Mouse (Mus musculus): ENCODE data around the gene Taar7a. TPM values are rescaled to one million over a fixed set of nuclear protein-coding genes. Genes with fewer than 3 reads are reported as not detected.

Gene Taar7a
- polyA plus RNA-seq, 1 experiment from 2014 or later: not detected

DNA sequence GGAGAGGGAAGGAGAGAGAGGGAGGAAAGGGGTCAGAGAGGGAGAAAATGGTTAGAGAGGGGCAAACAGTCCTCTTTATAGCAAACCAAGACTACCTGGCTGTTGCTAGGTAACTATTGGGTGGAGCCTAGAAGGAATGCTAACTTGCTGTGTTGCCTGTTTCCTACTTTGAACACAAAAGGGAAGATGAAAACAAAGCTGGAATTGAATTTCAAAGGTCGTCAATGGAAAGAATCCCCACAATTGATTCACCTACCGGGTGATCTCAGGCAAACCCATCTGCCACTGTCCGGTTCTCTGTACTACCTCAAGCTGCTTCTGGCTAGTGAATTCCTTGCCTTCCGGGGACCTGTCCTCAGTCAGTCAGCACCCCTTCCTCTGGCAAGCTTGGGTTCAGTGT, 15.3 kb downstream of the Taar7a start:
- H3K36me3 ChIP-seq: no peaks in the 10 kb centered on the region
- no peak overlapping the region for H3K9ac ChIP-seq
- H3K27ac ChIP-seq (replicated peaks): no peak overlapping the region
- H3K4me2 ChIP-seq: no peak overlapping the region
- no peaks in the 10 kb centered on the region for H3K9me3 ChIP-seq
- H3K4me1 ChIP-seq (replicated peaks): no peaks in the 10 kb centered on the region
- H3K27me3 ChIP-seq: no peaks in the 10 kb centered on the region; the same call in 1 of the 2 replicates
- no peak overlapping the region for H3K4me3 ChIP-seq
- WGBS: 43% methylated on average over 4 of the region's 4 CpGs
- no peak for ATAC-seq (ENCODE audit: low read depth)

DNA sequence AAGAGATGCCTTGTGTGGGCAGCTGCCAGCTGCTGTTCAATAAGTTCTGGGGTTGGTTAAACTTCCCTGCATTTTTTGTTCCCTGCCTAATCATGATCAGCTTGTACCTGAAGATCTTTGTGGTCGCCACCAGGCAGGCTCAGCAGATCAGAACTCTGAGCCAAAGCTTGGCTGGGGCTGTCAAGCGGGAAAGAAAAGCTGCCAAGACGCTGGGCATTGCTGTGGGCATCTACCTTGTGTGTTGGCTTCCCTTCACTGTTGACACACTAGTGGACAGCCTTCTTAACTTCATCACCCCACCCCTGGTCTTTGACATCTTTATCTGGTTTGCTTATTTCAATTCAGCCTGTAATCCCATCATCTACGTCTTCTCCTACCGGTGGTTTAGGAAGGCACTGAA, 22.0 kb downstream of the Taar7a start:
- no peaks in the 10 kb centered on the region for H3K27me3 ChIP-seq
- WGBS: 89% methylated on average over 5 of the region's 5 CpGs
- no peaks in the 10 kb centered on the region for H3K36me3 ChIP-seq
- no peak overlapping the region for H3K4me3 ChIP-seq
- H3K27ac ChIP-seq (replicated peaks): no peak overlapping the region
- no peak overlapping the region for H3K4me2 ChIP-seq
- no peak for ATAC-seq (ENCODE audit: low read depth)
- no peak overlapping the region for H3K9ac ChIP-seq
- no peaks in the 10 kb centered on the region for H3K4me1 ChIP-seq (replicated peaks)
- H3K9me3 ChIP-seq: no peaks in the 10 kb centered on the region

DNA sequence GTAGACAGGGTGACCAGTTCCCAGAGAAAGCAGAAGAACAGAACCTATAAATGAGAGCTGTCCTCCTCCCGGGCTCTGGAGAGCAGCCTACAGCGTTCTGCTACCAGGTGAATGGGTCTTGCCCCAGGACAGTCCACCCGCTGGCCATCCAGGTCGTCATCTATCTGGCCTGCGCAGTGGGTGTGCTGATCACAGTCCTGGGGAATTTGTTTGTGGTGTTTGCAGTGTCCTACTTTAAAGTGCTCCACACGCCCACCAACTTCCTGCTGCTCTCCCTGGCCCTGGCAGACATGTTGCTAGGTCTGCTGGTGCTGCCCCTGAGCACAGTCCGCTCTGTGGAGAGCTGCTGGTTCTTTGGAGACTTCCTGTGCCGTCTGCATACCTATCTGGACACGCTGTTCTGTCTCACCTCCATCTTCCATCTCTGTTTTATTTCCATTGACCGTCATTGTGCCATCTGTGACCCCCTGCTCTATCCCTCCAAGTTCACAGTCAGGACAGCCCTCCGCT, 22.6 kb downstream of the Taar7a start, which contains the start of gene Taar5:
Gene Taar5 (plus strand): TSS at position 51 of the 510 bp plus-strand sequence.
- H3K9ac ChIP-seq: no peak within 1 kb of the TSS

DNA sequence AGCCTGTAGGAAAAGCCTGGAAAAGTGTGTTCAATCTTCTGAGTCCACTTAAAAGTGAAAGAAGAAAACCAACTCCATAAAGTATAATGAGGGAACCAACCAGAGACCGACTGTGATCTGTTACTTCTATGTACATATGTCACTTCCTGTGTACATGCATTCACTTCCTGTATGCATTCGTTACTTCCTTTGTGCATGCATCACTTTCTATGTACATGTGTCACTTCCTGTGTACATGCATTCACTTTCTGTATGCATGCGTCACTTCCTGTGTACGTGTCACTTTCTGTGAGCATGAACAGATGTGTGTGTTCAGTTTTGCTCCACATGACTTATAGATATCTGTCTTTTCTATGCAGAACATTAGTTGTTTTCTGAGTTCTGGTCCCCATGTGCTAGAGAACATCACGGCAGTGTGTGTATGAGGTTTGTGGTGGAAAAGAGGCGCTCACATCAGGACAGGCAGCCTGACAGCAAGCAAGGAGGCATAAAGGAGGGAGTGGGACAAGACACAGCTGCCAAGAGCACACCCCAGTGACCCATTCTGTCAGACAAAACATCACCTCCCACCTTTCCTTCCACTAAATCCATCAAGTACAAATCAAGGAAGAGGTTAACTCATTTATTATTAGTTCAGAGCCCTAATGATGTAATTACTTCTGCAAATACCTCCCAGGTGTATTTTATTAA, 28.2 kb downstream of the Taar7a start:
- H3K27me3 ChIP-seq: no peaks in the 10 kb centered on the region
- no peaks in the 10 kb centered on the region for H3K9me3 ChIP-seq
- no peaks in the 10 kb centered on the region for H3K4me1 ChIP-seq (replicated peaks)
- H3K9ac ChIP-seq: no peak overlapping the region
- no peak overlapping the region for H3K27ac ChIP-seq (replicated peaks)
- ATAC-seq (ENCODE audit: low read depth): no peak
- H3K4me2 ChIP-seq: no peak overlapping the region
- no peak overlapping the region for H3K4me3 ChIP-seq
- 91% methylated on average over 6 of the region's 6 CpGs for WGBS
- no peaks in the 10 kb centered on the region for H3K36me3 ChIP-seq

More for the DNA sequence above, 22.6 kb downstream of the Taar7a start, which contains the start of gene Taar5:
- H3K4me2 ChIP-seq: no peak within 1 kb of the TSS
- no peaks in the 10 kb centered on the region for H3K4me1 ChIP-seq (replicated peaks)
- no peaks in the 10 kb centered on the region for H3K36me3 ChIP-seq
- no peaks in the 10 kb centered on the region for H3K27me3 ChIP-seq
- no peak within 1 kb of the TSS for H3K27ac ChIP-seq (replicated peaks)
- H3K9me3 ChIP-seq: no peaks in the 10 kb centered on the region
- WGBS: 92% methylated on average over 11 of the region's 11 CpGs
- no peak for ATAC-seq (ENCODE audit: low read depth)
- H3K4me3 ChIP-seq: no peak within 1 kb of the TSS

DNA sequence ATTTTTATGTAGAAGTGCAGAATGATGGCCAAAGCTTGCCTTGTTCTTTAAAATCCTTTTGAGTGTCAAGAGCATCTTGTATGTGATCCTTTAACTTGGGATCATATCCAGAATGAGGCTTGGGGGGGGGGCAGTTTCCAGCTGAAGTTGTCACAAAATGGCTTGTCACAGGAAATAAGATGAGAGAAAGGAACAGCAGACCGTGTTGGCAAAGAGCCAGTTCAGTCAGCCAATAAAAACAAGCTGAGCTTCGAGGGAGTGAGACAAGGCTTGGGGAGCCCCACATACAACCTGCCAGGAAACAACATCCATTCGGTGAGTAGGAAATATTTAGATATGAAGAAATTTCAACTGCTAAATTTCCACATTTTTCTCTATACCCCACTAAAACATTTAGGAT, 29.8 kb downstream of the Taar7a start:
- no peak overlapping the region for H3K4me2 ChIP-seq
- no peaks in the 10 kb centered on the region for H3K9me3 ChIP-seq
- ATAC-seq (ENCODE audit: low read depth): no peak
- H3K4me3 ChIP-seq: no peak overlapping the region
- 57% methylated on average over 3 of the region's 3 CpGs for WGBS
- no peaks in the 10 kb centered on the region for H3K4me1 ChIP-seq (replicated peaks)
- H3K27me3 ChIP-seq: no peaks in the 10 kb centered on the region
- H3K27ac ChIP-seq (replicated peaks): no peak overlapping the region
- no peak overlapping the region for H3K9ac ChIP-seq
- H3K36me3 ChIP-seq: no peaks in the 10 kb centered on the region

DNA sequence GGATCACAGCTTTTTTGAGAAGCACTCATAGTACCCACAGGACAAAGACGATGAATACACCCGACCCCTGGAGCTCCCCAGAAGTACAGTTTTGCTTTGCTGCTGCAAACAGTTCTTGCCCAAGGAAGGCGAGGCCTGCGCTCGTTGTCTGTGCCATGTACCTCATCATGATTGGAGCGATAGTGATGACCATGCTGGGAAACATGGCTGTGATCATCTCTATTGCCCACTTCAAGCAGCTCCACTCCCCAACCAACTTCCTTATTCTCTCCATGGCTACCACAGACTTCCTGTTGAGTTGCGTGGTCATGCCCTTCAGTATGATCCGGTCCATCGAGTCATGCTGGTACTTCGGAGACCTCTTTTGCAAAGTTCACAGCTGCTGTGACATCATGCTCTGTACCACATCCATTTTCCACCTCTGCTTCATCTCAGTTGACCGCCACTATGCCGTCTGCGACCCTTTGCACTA, 32.8 kb downstream of the Taar7a start, which contains the start of gene Taar4:
Gene Taar4 (plus strand): TSS at position 51 of the 472 bp plus-strand sequence.
- no peak for ATAC-seq (ENCODE audit: low read depth)
- no peak within 1 kb of the TSS for H3K4me3 ChIP-seq
- no peaks in the 10 kb centered on the region for H3K36me3 ChIP-seq
- 88% methylated on average over 13 of the region's 13 CpGs for WGBS
- no peak within 1 kb of the TSS for H3K9ac ChIP-seq
- no peak within 1 kb of the TSS for H3K27ac ChIP-seq (replicated peaks)
- no peaks in the 10 kb centered on the region for H3K4me1 ChIP-seq (replicated peaks)
- no peaks in the 10 kb centered on the region for H3K27me3 ChIP-seq
- H3K4me2 ChIP-seq: no peak within 1 kb of the TSS
- no peaks in the 10 kb centered on the region for H3K9me3 ChIP-seq

DNA sequence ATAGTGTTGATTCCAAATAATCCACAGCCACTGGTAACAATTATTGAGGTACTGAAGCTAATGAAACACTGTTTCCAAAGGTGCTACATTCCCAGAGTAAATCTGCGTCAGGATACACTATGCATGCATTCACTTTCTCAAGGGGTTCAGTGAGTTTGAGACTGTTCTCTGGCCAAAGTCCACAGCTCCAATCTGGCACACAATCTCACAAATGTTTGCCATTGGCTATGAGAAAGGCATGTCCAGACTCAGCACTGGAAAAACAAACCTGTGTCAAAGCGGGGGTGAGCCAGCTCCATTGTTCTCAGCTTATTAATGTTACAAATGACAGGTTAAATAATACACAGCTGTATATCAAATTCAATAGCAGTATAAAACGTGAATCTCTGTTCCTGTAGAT, 34.2 kb downstream of the Taar7a start:
- no peak overlapping the region for H3K4me3 ChIP-seq
- H3K9ac ChIP-seq: no peak overlapping the region
- H3K9me3 ChIP-seq: no peaks in the 10 kb centered on the region
- no peaks in the 10 kb centered on the region for H3K4me1 ChIP-seq (replicated peaks)
- H3K27ac ChIP-seq (replicated peaks): no peak overlapping the region
- 71% methylated on average over 3 of the region's 3 CpGs for WGBS
- no peaks in the 10 kb centered on the region for H3K27me3 ChIP-seq
- H3K4me2 ChIP-seq: no peak overlapping the region
- no peak for ATAC-seq (ENCODE audit: low read depth)
- H3K36me3 ChIP-seq: no peaks in the 10 kb centered on the region

DNA sequence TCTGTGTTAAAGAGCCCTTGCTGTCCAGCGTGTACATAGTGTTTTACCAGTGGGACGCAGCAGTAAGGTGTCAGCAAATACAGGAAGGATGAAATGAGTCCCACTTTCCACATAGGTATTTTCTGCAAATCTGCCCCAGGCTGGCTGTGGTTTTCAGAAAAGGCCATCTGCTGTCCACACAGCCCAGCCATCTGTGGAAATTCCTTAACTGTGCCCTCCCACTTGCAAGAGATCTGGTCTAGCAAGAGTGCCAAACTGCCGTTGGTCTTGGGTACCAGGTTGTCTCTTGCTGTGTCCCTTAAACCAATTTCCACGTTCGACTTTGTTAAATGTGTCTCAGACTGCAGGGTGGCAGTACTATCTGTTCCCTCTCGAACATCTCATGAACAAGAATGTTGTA, 41.6 kb downstream of the Taar7a start:
- H3K4me2 ChIP-seq: no peak overlapping the region
- no peaks in the 10 kb centered on the region for H3K9me3 ChIP-seq
- no peaks in the 10 kb centered on the region for H3K36me3 ChIP-seq
- no peak overlapping the region for H3K9ac ChIP-seq
- no peak overlapping the region for H3K4me3 ChIP-seq
- H3K27me3 ChIP-seq: no peaks in the 10 kb centered on the region
- ATAC-seq (ENCODE audit: low read depth): no peak
- no peak overlapping the region for H3K27ac ChIP-seq (replicated peaks)
- H3K4me1 ChIP-seq (replicated peaks): no peaks in the 10 kb centered on the region
- WGBS: 87% methylated on average over 6 of the region's 6 CpGs

DNA sequence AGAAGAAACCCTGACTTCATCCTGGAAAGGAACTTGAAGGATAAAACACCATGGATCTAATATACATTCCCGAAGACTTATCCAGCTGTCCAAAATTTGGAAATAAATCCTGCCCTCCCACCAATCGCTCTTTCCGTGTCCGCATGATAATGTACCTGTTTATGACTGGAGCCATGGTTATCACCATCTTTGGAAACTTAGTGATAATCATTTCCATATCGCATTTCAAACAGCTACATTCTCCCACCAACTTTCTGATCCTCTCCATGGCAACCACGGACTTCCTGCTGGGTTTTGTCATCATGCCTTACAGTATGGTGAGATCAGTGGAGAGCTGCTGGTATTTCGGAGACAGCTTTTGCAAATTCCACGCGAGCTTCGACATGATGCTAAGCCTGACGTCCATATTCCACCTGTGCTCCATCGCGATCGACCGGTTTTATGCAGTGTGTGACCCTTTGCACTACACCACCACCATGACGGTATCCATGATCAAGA, 43.7 kb downstream of the Taar7a start, which contains the start of gene Taar3:
Gene Taar3 (plus strand): TSS at position 51 of the 498 bp plus-strand sequence.
- Histone ChIP-seq H3K27me3 (no peaks in the 10 kb centered on the region), H3K4me3 (no peak within 1 kb of the TSS), H3K36me3 (no peaks in the 10 kb centered on the region), H3K9ac (no peak within 1 kb of the TSS), H3K4me1 (replicated peaks) (no peaks in the 10 kb centered on the region), H3K9me3 (no peaks in the 10 kb centered on the region), H3K27ac (replicated peaks) (no peak within 1 kb of the TSS), H3K4me2 (no peak within 1 kb of the TSS)
- ATAC-seq (ENCODE audit: low read depth): no peak
- WGBS: 89% methylated on average over 16 of the region's 16 CpGs

DNA sequence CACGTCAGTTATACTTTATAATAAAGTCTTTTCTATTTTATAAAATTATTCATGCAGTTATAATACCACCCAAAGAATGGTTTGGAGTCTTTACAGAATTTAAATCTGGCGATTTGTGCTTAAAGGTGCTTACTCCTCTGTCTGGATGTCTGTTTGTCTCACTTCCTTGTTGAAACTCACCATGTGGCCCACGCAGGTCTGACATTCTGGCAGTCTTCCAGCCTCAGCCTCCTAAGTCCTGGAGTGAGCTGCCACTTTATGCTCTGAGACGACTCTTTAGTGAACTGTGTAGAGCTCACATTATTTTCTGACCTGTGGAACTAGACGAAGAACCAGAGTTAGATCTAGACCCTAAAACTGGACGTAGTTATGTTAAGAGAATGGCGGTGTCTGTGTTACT, 45.3 kb downstream of the Taar7a start:
- ATAC-seq (ENCODE audit: low read depth): no peak
- WGBS: 75% methylated on average over 7 of the region's 7 CpGs
- H3K9me3 ChIP-seq: no peaks in the 10 kb centered on the region
- H3K27me3 ChIP-seq: no peaks in the 10 kb centered on the region
- no peak overlapping the region for H3K4me3 ChIP-seq
- no peaks in the 10 kb centered on the region for H3K4me1 ChIP-seq (replicated peaks)
- no peak overlapping the region for H3K27ac ChIP-seq (replicated peaks)
- H3K9ac ChIP-seq: no peak overlapping the region
- no peak overlapping the region for H3K4me2 ChIP-seq
- H3K36me3 ChIP-seq: no peaks in the 10 kb centered on the region

DNA sequence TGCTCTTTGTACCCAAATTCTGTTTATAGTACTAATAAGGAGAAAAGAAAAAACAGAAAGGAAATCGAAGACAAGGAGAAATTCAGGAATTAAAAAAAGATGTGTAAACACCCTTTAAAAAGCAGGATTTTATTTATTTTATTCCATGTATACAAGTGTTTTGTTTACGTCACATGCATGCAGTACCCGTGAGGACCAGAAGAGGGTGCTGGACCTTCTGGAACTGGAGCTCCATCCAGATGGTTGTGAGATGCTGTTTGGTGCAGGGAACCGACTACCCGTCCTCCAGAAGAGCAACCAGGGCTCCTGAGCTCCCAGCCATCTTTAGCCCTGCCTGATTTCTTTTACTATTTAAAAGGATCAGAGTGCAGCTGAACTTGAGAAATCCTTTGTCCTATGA, 50.8 kb downstream of the Taar7a start:
- H3K9ac ChIP-seq: no peak overlapping the region
- 76% methylated on average over 5 of the region's 5 CpGs for WGBS
- H3K4me1 ChIP-seq (replicated peaks): peaks cover 7% of the 10 kb centered on the region
- no peaks in the 10 kb centered on the region for H3K27me3 ChIP-seq
- no peaks in the 10 kb centered on the region for H3K36me3 ChIP-seq
- H3K4me2 ChIP-seq: no peak overlapping the region
- no peak overlapping the region for H3K4me3 ChIP-seq
- ATAC-seq (ENCODE audit: low read depth): no peak
- no peak overlapping the region for H3K27ac ChIP-seq (replicated peaks)
- no peaks in the 10 kb centered on the region for H3K9me3 ChIP-seq

All from neural tube, embryonic 13.5 days (tissue).